Mouse (Mus musculus): ENCODE data around the gene Gm47841.

Gm47841 gene

GRCm38 (mm10) chr15:101072736-101073135 lies 25.5 kb upstream of the Gm47841 start:
- DNase-seq = no peak

- DNase-seq = no peak
Measured at GRCm38 (mm10) chr15:101070762-101071161, 23.6 kb upstream of the Gm47841 start.

- no peak for DNase-seq
Measured at GRCm38 (mm10) chr15:101069641-101070190, 22.5 kb upstream of the Gm47841 start.

GRCm38 (mm10) chr15:101068671-101069070 lies 21.5 kb upstream of the Gm47841 start:
- DNase-seq = no peak

- no peak for DNase-seq
Measured at GRCm38 (mm10) chr15:101068029-101068428, 20.8 kb upstream of the Gm47841 start.

- no peak for DNase-seq
Measured at GRCm38 (mm10) chr15:101066920-101067696, 19.9 kb upstream of the Gm47841 start.

GRCm38 (mm10) chr15:101066364-101066847 lies 19.2 kb upstream of the Gm47841 start:
- no peak for DNase-seq

GRCm38 (mm10) chr15:101065069-101065468 lies 17.9 kb upstream of the Gm47841 start:
- no peak for DNase-seq

- no peak for DNase-seq
Measured at GRCm38 (mm10) chr15:101060280-101060852, 13.2 kb upstream of the Gm47841 start.

GRCm38 (mm10) chr15:101059570-101060279 lies 12.5 kb upstream of the Gm47841 start:
- no peak for DNase-seq

- DNase-seq = peak; percentile 42
Measured at GRCm38 (mm10) chr15:101056225-101056624, 9.0 kb upstream of the Gm47841 start.

- no peak for DNase-seq
Measured at GRCm38 (mm10) chr15:101054541-101054940, 7.3 kb upstream of the Gm47841 start.

GRCm38 (mm10) chr15:101053832-101054459 lies 6.7 kb upstream of the Gm47841 start:
- no peak for DNase-seq

- peak; percentile 12 for DNase-seq
Measured at GRCm38 (mm10) chr15:101052560-101053501, 5.6 kb upstream of the Gm47841 start.

- no peak for DNase-seq
Measured at GRCm38 (mm10) chr15:101051869-101052268, 4.7 kb upstream of the Gm47841 start.

- DNase-seq = no peak
Measured at GRCm38 (mm10) chr15:101048338-101048896, 1.2 kb upstream of the Gm47841 start.

- no peak for DNase-seq
Measured at GRCm38 (mm10) chr15:101046527-101047193, 537 bp downstream of the Gm47841 start.

GRCm38 (mm10) chr15:101046039-101046526 lies 1.1 kb downstream of the Gm47841 start:
- no peak for DNase-seq

- DNase-seq = no peak
Measured at GRCm38 (mm10) chr15:101044531-101044930, 2.7 kb downstream of the Gm47841 start.

- DNase-seq = peak; percentile 42
Measured at GRCm38 (mm10) chr15:101042613-101043012, 4.6 kb downstream of the Gm47841 start.

GRCm38 (mm10) chr15:101041966-101042365 lies 5.2 kb downstream of the Gm47841 start:
- DNase-seq = no peak

All from thymus, postnatal 25 days (tissue).